Mouse (Mus musculus): Measurements from ENCODE around the gene Pirb. TPM values are rescaled to one million over a fixed set of nuclear protein-coding genes. Genes with fewer than 3 reads are reported as not detected.
"Not testable (repeated sequence)": the region's sequence is repeated elsewhere in the genome, so short reads cannot be mapped to it uniquely, and the experiment has no call there.

The Pirb gene
- polyA plus RNA-seq, 1 experiment from 2014 or later = 1.3 TPM

GRCm38 (mm10) chr7:3703879-3704441, 16.2 kb downstream of the Pirb start, which contains the start of gene Rps9:
Gene Rps9, plus strand, starts transcription at chr7:3703993.
- peak within 1 kb of the TSS; percentile 76 for H3K9ac ChIP-seq (ENCODE audit: low read depth, low read length)
- H3K9me3 ChIP-seq (replicated peaks; ENCODE audit: low read length) = no peaks in the 10 kb centered on the region
- peak within 1 kb of the TSS; percentile 94 for H3K27ac ChIP-seq
- DNase-seq (ENCODE audit: low spot score) = peak; percentile 98
- peak within 1 kb of the TSS; percentile 59 for H3K4me2 ChIP-seq (ENCODE audit: low read length)
- 0 out of 2 replicates have a peak, but pooled peaks have one; percentile 15 for TF ChIP-seq CTCF (IDR thresholded peaks at IDR 0.05; ENCODE audit: low read depth)
- WGBS = 3% methylated on average over 42 of the region's 42 CpGs
- H3K27me3 ChIP-seq (ENCODE audit: insufficient read depth, low read length) = no peaks in the 10 kb centered on the region
- peak within 1 kb of the TSS; percentile 68 for H3K4me3 ChIP-seq (replicated peaks; ENCODE audit: low read depth, low read length)
- peaks cover 11% of the 10 kb centered on the region; the same call in 1 of the 2 replicates for H3K4me1 ChIP-seq (replicated peaks; ENCODE audit: insufficient read depth, low read length)
- peak; percentile 94 for ATAC-seq (replicated peaks; ENCODE audit: low FRiP score, low read depth)
- peaks cover 28% of the 10 kb centered on the region for H3K36me3 ChIP-seq (ENCODE audit: insufficient read depth, low read length)

- Histone ChIP-seq H3K4me1 (replicated peaks; ENCODE audit: insufficient read depth, low read length) (peaks cover 11% of the 10 kb centered on the region; the same call in 1 of the 2 replicates), H3K4me2 (ENCODE audit: low read length) (peak overlapping the region; percentile 56), H3K4me3 (replicated peaks; ENCODE audit: low read depth, low read length) (peak overlapping the region; percentile 68), H3K9me3 (replicated peaks; ENCODE audit: low read length) (no peaks in the 10 kb centered on the region), H3K27ac (peak overlapping the region; percentile 94), H3K36me3 (ENCODE audit: insufficient read depth, low read length) (peaks cover 34% of the 10 kb centered on the region), H3K9ac (ENCODE audit: low read depth, low read length) (peak overlapping the region; percentile 53; the same call in 1 of the 2 replicates), H3K27me3 (ENCODE audit: insufficient read depth, low read length) (no peaks in the 10 kb centered on the region)
- WGBS = 24% methylated on average over 6 of the region's 6 CpGs
- DNase-seq (ENCODE audit: low spot score) = no peak
- no peak for TF ChIP-seq CTCF (IDR thresholded peaks at IDR 0.05; ENCODE audit: low read depth)
- peak; percentile 23 for ATAC-seq (replicated peaks; ENCODE audit: low FRiP score, low read depth)
Observed at GRCm38 (mm10) chr7:3703148-3703878, 16.9 kb downstream of the Pirb start.

GRCm38 (mm10) chr7:3698471-3698870, 21.7 kb downstream of the Pirb start:
- H3K9me3 ChIP-seq (replicated peaks; ENCODE audit: low read length) = no peaks in the 10 kb centered on the region
- no peak overlapping the region for H3K4me3 ChIP-seq (replicated peaks; ENCODE audit: low read depth, low read length)
- no peaks in the 10 kb centered on the region for H3K27me3 ChIP-seq (ENCODE audit: insufficient read depth, low read length)
- DNase-seq (ENCODE audit: low spot score) (no peak), ATAC-seq (replicated peaks; ENCODE audit: low FRiP score, low read depth) (no peak)
- peaks cover 8% of the 10 kb centered on the region; the same call in 1 of the 2 replicates for H3K4me1 ChIP-seq (replicated peaks; ENCODE audit: insufficient read depth, low read length)
- TF ChIP-seq CTCF (IDR thresholded peaks at IDR 0.05; ENCODE audit: low read depth) = no peak
- no peak overlapping the region for H3K9ac ChIP-seq (ENCODE audit: low read depth, low read length)
- WGBS = 93% methylated on average over 6 of the region's 6 CpGs
- H3K36me3 ChIP-seq (ENCODE audit: insufficient read depth, low read length) = peaks cover 30% of the 10 kb centered on the region
- H3K27ac ChIP-seq = no peak overlapping the region
- H3K4me2 ChIP-seq (ENCODE audit: low read length) = no peak overlapping the region

- H3K27ac ChIP-seq = peak overlapping the region; percentile 95
- H3K4me2 ChIP-seq (ENCODE audit: low read length) = peak overlapping the region; percentile 94
- not testable (repeated sequence) for H3K9me3 ChIP-seq (replicated peaks; ENCODE audit: low read length); H3K27me3 ChIP-seq (ENCODE audit: insufficient read depth, low read length); DNase-seq (ENCODE audit: low spot score); ATAC-seq (replicated peaks; ENCODE audit: low FRiP score, low read depth)
- 2% methylated on average over 9 of the region's 9 CpGs for WGBS
- H3K4me1 ChIP-seq (replicated peaks; ENCODE audit: insufficient read depth, low read length) = peaks cover 17% of the 10 kb centered on the region
- peaks cover 23% of the 10 kb centered on the region for H3K36me3 ChIP-seq (ENCODE audit: insufficient read depth, low read length)
- peak overlapping the region; percentile 81 for H3K4me3 ChIP-seq (replicated peaks; ENCODE audit: low read depth, low read length)
- H3K9ac ChIP-seq (ENCODE audit: low read depth, low read length) = peak overlapping the region; percentile 89
Observed at GRCm38 (mm10) chr7:3694949-3695305, 25.3 kb downstream of the Pirb start.

GRCm38 (mm10) chr7:3694076-3694948, 25.9 kb downstream of the Pirb start:
- no peak for TF ChIP-seq CTCF (IDR thresholded peaks at IDR 0.05; ENCODE audit: low read depth)
- Histone ChIP-seq H3K4me1 (replicated peaks; ENCODE audit: insufficient read depth, low read length) (peaks cover 17% of the 10 kb centered on the region), H3K9ac (ENCODE audit: low read depth, low read length) (peak overlapping the region; percentile 89), H3K27ac (peak overlapping the region; percentile 95), H3K4me2 (ENCODE audit: low read length) (peak overlapping the region; percentile 94), H3K9me3 (replicated peaks; ENCODE audit: low read length) (no peaks in the 10 kb centered on the region), H3K27me3 (ENCODE audit: insufficient read depth, low read length) (no peaks in the 10 kb centered on the region), H3K36me3 (ENCODE audit: insufficient read depth, low read length) (peaks cover 20% of the 10 kb centered on the region), H3K4me3 (replicated peaks; ENCODE audit: low read depth, low read length) (peak overlapping the region; percentile 81)
- ATAC-seq (replicated peaks; ENCODE audit: low FRiP score, low read depth) = peak; percentile 51
- peak; percentile 98 for DNase-seq (ENCODE audit: low spot score)
- under 1% methylated on average over 52 of the region's 55 CpGs for WGBS

- no peak for ATAC-seq (replicated peaks; ENCODE audit: low FRiP score, low read depth)
- no peaks in the 10 kb centered on the region for H3K27me3 ChIP-seq (ENCODE audit: insufficient read depth, low read length)
Observed at GRCm38 (mm10) chr7:3693809-3694075, 26.4 kb downstream of the Pirb start.

More at GRCm38 (mm10) chr7:3693809-3694075, 26.4 kb downstream of the Pirb start:
- DNase-seq (ENCODE audit: low spot score) = no peak
- Histone ChIP-seq H3K27ac (peak overlapping the region; percentile 95), H3K4me3 (replicated peaks; ENCODE audit: low read depth, low read length) (peak overlapping the region; percentile 81), H3K36me3 (ENCODE audit: insufficient read depth, low read length) (peaks cover 15% of the 10 kb centered on the region), H3K4me2 (ENCODE audit: low read length) (peak overlapping the region; percentile 94), H3K9ac (ENCODE audit: low read depth, low read length) (peak overlapping the region; percentile 89), H3K9me3 (replicated peaks; ENCODE audit: low read length) (no peaks in the 10 kb centered on the region), H3K4me1 (replicated peaks; ENCODE audit: insufficient read depth, low read length) (peaks cover 17% of the 10 kb centered on the region)
- under 1% methylated on average over 18 of the region's 18 CpGs for WGBS
- TF ChIP-seq CTCF (IDR thresholded peaks at IDR 0.05; ENCODE audit: low read depth) = no peak
